In the genomic region with DNA sequence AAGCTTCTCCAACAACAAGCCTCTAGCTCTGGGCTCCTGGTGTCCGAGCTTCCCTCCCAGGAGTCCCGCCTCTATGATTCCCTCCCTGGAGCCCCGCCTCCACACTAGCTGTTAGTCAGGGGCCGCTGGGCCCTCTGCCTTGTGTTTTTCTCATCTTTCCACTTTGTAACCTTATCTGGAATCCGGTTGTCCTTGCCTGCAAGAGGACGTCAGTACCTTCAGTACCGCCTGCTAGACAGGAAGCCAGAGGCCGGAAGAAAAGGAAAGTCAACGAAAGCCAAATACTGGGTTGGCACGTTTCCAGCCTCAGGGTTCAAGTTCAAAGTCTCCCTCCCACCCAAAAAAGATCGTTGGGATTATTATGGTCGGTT, we compare ENCODE assay signal across 8 mouse cellular contexts. TPM values are rescaled to one million over a fixed set of nuclear protein-coding genes. Genes with fewer than 3 reads are reported as not detected.
A peak's percentile ranks its signal among the peaks of the same experiment; 100 is the strongest.
DNase-seq lines count a peak whose midpoint lies in the region; ATAC-seq lines count a peak whose summit lies in the region.

No protein-coding gene starts in this region.

- peak; percentile 68 for ATAC-seq in common myeloid progenitor, adult 5-6 weeks (replicated peaks; ENCODE audit: low read depth, poor library complexity, severe bottlenecking)
- ATAC-seq in heart, embryonic 14.5 days (ENCODE audit: insufficient number of reproducible peaks, insufficient read depth, low FRiP score, low read depth): peak; percentile 73
- no peak for ATAC-seq in erythroblast, adult 5-6 weeks (replicated peaks; ENCODE audit: low FRiP score, poor library complexity, severe bottlenecking)

- H3K9ac ChIP-seq in heart, embryonic 14.5 days (ENCODE audit: low read length): peak overlapping the region; percentile 41; the same call in 1 of the 2 replicates

- no peaks in the 10 kb centered on the region for H3K27me3 ChIP-seq in heart, embryonic 14.5 days (ENCODE audit: control insufficient read depth, insufficient read depth, low read length)

- no peaks in the 10 kb centered on the region for H3K9me3 ChIP-seq in heart, embryonic 14.5 days (ENCODE audit: control insufficient read depth, low read length)

- peak overlapping the region; percentile 55 for H3K4me2 ChIP-seq in heart, embryonic 14.5 days (ENCODE audit: low read length)

- no peaks in the 10 kb centered on the region; the same call in 1 of the 2 replicates for H3K36me3 ChIP-seq in heart, embryonic 14.5 days (ENCODE audit: control insufficient read depth, insufficient read depth, low read length)

- 4% methylated on average over 12 of the region's 12 CpGs for WGBS in heart, embryonic 14.5 days

- H3K4me1 ChIP-seq in heart, embryonic 14.5 days (ENCODE audit: control insufficient read depth in 2 of 2, insufficient read depth in 2 of 2, low read length in 2 of 2): peaks cover 15 to 16% of the 10 kb centered on the region in 2 experiments

- peak; percentile 17 for DNase-seq in R1 (ENCODE audit: low read depth, low spot score)
- DNase-seq in kidney, postnatal 4 days: peak; percentile 78 to 85
- DNase-seq in mesoderm, embryonic 11.5 days (ENCODE audit: low read depth, low spot score): peak; percentile 54
- no peak for DNase-seq in left cerebral cortex, adult 11 months (ENCODE audit: low spot score)
- DNase-seq in layer of hippocampus, postnatal 14 days (ENCODE audit: low spot score in 2 of 2): no peak

- H3K27ac ChIP-seq in heart, embryonic 14.5 days (replicated peaks in 1 of 2; ENCODE audit: control insufficient read depth in 1 of 2, insufficient read depth in 1 of 2, low read depth in 2 of 2, low read length in 2 of 2): peak overlapping the region; percentile 48 to 68; a peak in 3 of 4 replicates

- peak overlapping the region in 1 of 2 experiments; percentile 9; a peak in 1 of 4 replicates for H3K4me3 ChIP-seq in heart, embryonic 14.5 days (ENCODE audit: control insufficient read depth in 1 of 2, insufficient read depth in 1 of 2, low read depth in 1 of 2, low read length in 2 of 2)

RNA-seq across cellular contexts. Expression of a gene that starts 15.9 kb away (rescaled TPM):
- total RNA-seq in common myeloid progenitor, adult 5-6 weeks (2017): 97.9 and 117 TPM in 2 replicates
- polyA plus RNA-seq in heart, embryonic 14.5 days (2014; fragmentation: Nextera tagmentation; extraction: Ambion mirVana): 7.5 and 8.5 TPM in 2 replicates
- 14.6 and 17.5 TPM in 2 replicates for total RNA-seq in erythroblast, adult 5-6 weeks (2015; ENCODE audit: low replicate concordance)
- total RNA-seq in erythroblast, adult 5-6 weeks (2017; ENCODE audit: low replicate concordance): 21.6 and 24.6 TPM in 2 replicates
- 1 to 10 TPM; 3.3 to 5.1 TPM for total RNA-seq in layer of hippocampus, postnatal 14 days (2021)

Comparison
In these comparisons a context has a peak if more than half of its experiments do, and no peak if none do; other contexts are left out.
1. DNase-seq: peak in R1 (single experiment), kidney, postnatal 4 days (2 of 2) and mesoderm, embryonic 11.5 days (single experiment); none in left cerebral cortex, adult 11 months (single experiment) and layer of hippocampus, postnatal 14 days (0 of 2).